Mouse (Mus musculus): ENCODE results near the gene Umps. TPM values are rescaled to one million over a fixed set of nuclear protein-coding genes. Genes with fewer than 3 reads are reported as not detected.

Umps gene
- 10.8 TPM for polyA plus RNA-seq (2014; fragmentation: Illumina TruSeq; extraction: RNeasy Lipid Tissue Mini Kit (QIAGEN cat#74804); ENCODE audit: low read depth, low replicate concordance)

DNA sequence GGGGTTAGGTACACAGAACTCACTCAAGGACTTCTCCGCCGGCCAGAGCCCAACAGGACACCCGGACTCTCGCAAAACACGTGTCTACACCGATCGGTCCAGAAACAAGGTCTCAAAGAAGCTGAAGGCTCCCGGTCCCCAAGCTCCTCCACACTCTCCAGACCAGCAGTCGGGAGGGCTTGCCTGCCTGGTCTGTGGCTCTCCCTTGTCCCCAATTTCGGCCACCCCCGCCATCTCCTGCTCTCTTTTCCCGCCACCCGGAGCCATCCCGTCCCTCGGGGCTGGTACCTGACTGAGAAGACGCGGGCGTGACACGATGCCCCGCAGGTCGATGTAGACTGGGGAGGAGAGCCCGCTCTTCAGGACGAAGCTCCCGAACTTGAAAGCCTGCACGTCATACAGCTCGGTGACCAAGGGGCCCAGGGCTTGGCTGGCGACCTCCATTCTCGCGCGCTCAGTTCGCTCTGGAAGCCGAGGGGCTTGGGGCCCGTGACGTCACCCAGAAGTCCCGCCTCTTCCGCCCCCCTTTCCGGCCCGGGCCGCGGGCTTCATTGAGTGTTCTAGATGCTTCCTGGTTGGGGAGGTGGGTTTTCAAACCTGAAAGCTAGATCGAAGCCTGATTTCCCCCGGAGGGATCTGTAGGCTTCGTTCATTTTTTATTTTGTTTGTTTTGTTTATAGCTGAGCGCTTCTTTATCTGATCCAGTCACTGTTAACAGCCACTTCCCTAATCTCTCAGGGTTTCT lies at the start of gene Umps:
Umps (minus strand) TSS at position 501 of the 745 bp plus-strand sequence.

Other genes starting within 250 kb of the Umps start
- gene Muc13, start 173.0 kb downstream of the Umps start, polyA plus RNA-seq (2014; fragmentation: Illumina TruSeq; extraction: RNeasy Lipid Tissue Mini Kit (QIAGEN cat#74804); ENCODE audit: low read depth, low replicate concordance): 0.21 TPM
- 35.1 TPM for gene Itgb5, start 137.4 kb downstream of the Umps start, polyA plus RNA-seq (2014; fragmentation: Illumina TruSeq; extraction: RNeasy Lipid Tissue Mini Kit (QIAGEN cat#74804); ENCODE audit: low read depth, low replicate concordance)

Data from liver, adult 10 weeks (tissue).